In genomic region chr13:85352061-85352460, GRCm38 (mm10) we compare ENCODE assay signal across 15 mouse cellular contexts.
"Had no signal": no experiment of that assay in that cellular context is flagged by ENCODE, and none has a peak within 500 bp of the region (broad histone marks: within the 10 kb centered on the region; RNA-seq: fewer than 3 reads in every experiment).

No protein-coding gene starts in this region.

- DNase-seq: heart, postnatal 10 days; heart, postnatal 14 days; heart, postnatal 36 days; heart, postnatal 4 days; kidney, adult 11 months; kidney, adult 18-20 months; kidney, adult 2 months; kidney, adult 8-10 months; kidney, postnatal 10 days; kidney, postnatal 14 days; kidney, postnatal 25 days; kidney, postnatal 36 days; kidney, postnatal 4 days; layer of hippocampus, adult 9-11 months; layer of hippocampus, postnatal 36 days had no signal
